Mouse (Mus musculus) brain, embryonic 14.5 days (tissue): Measurements from ENCODE around the gene Slc12a8. TPM values are rescaled to one million over a fixed set of nuclear protein-coding genes. Genes with fewer than 3 reads are reported as not detected.
A peak's percentile ranks its signal among the peaks of the same experiment; 100 is the strongest.

ENCODE experiments used
- DNase-seq: peaks from one replicate; pipeline ENCODE4 v3.0.0-alpha.2; 2011; ENCODE audit warnings: low read depth
- CTCF ChIP-seq: fragments of 200-500 bp; IDR thresholded peaks from 2 replicates; pipeline ENCODE4 v1.5.1; 2012; ENCODE audit warnings: inconsistent platforms, mild to moderate bottlenecking, moderate library complexity, borderline replicate concordance; ENCODE audit not compliant: insufficient read depth, insufficient read length; ENCODE audit errors: extremely low read depth
- POLR2A ChIP-seq: fragments of 200-500 bp; IDR thresholded peaks from 2 replicates; pipeline ENCODE4 v1.6.1; 2012; ENCODE audit warnings: mild to moderate bottlenecking, inconsistent platforms, borderline replicate concordance; ENCODE audit not compliant: poor library complexity, insufficient read depth, insufficient read length, severe bottlenecking; ENCODE audit errors: extremely low read depth
- polyA plus RNA-seq: library from polyadenylated mRNA; depleted of rRNA; stranded (reverse); fragments of >200 nt; gene quantifications from 2 replicates; pipeline ENCODE4 v1.2.3, GENCODE M21; 2012

The Slc12a8 gene
- polyA plus RNA-seq, 1 experiment = 0.75 TPM

DNA sequence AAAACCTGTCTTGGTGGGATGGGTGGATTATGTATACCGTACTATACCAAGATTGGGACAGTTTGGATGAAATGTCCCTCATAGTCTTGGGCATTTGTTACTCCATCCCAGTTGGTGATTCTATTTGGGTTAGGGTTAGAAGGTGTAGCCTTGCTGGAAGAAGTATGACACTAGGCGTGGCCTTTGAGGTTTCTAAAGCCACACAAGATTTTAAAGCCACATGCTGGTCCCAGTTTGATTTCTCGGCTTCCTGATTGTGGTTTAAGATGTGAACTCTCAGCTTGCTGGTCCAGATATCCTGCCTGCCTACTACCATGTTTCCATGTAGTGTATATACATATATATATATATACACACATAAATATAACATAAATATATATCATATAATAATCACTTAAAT, 140.1 kb downstream of the Slc12a8 start:
- no peak for TF ChIP-seq CTCF
- TF ChIP-seq POLR2A = no peak
- DNase-seq = no peak

GRCm38 (mm10) chr16:33658121-33658520, 141.0 kb downstream of the Slc12a8 start:
- DNase-seq = no peak
- no peak for TF ChIP-seq POLR2A
- TF ChIP-seq CTCF = no peak

DNA sequence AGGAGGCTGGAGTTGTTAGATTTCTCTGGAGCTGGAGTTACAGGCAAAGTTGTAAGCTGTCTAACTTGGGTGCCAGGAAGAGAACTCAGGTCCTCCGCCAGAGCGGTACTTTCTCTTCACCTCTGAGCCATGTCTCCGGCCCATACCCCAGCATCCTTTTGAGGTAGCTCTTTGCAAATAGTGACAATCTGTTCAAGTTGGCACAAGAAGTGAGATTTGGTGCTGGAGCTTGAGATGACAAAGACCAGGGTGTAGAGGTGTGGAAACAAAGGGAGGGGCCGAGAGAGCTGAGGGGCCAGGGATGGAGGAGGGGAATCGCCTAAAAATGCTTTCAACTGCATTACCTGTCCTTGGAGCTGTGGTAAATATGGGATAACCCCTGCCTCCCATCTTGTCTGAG, 142.4 kb downstream of the Slc12a8 start:
- TF ChIP-seq CTCF (no peak), POLR2A (no peak)

DNA sequence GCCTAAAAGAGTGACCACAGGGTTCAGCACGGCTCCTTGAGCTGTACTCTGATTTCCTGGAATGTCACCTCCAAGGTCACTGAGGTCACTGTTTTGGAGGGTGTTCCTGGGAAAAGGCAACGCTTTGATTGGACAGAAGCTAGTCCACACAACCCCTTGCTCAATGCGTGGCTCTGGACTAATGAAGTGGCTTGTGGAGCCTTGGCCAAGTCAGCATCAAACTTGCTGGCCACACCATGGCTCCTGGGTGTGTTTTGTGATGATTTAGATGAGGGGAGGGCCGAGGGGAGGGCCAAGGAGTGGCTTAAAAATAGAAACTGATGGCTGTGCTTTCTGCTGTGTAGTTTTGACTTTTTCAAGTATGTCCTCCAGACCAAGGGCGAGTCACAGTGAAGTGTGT, 143.0 kb downstream of the Slc12a8 start:
- TF ChIP-seq CTCF (no peak), POLR2A (no peak)
- DNase-seq = no peak

More for the DNA sequence above, 142.4 kb downstream of the Slc12a8 start:
- DNase-seq = no peak

DNA sequence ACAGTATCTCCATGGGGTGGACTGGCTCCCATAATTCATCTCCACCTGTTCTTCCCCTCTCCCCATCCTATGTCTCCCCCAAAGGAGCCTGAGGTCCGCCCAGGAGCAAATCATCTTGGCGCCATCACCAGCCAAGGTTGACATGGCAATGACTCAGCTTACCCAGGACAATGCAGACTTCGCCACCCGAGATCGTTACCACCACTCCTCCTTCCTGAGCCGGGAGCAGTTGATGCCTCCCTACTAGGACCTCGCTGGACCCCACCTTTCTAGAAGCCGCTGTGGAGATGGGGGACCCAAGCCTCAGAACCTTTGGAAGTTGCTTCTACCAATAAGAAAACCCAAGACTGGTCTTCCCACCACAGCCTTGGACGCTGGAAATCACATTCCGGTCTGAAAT, 145.7 kb downstream of the Slc12a8 start:
- TF ChIP-seq POLR2A (no peak), CTCF (no peak)
- DNase-seq = no peak

GRCm38 (mm10) chr16:33666226-33666625, 149.1 kb downstream of the Slc12a8 start:
- no peak for TF ChIP-seq POLR2A
- no peak for TF ChIP-seq CTCF
- no peak for DNase-seq

GRCm38 (mm10) chr16:33666985-33667538, 149.9 kb downstream of the Slc12a8 start:
- TF ChIP-seq CTCF = no peak
- no peak for DNase-seq

GRCm38 (mm10) chr16:33668448-33668847, 151.3 kb downstream of the Slc12a8 start:
- TF ChIP-seq POLR2A (no peak), CTCF (no peak)
- no peak for DNase-seq

GRCm38 (mm10) chr16:33669072-33669471, 151.9 kb downstream of the Slc12a8 start:
- no peak for TF ChIP-seq POLR2A
- TF ChIP-seq CTCF = no peak
- no peak for DNase-seq

DNA sequence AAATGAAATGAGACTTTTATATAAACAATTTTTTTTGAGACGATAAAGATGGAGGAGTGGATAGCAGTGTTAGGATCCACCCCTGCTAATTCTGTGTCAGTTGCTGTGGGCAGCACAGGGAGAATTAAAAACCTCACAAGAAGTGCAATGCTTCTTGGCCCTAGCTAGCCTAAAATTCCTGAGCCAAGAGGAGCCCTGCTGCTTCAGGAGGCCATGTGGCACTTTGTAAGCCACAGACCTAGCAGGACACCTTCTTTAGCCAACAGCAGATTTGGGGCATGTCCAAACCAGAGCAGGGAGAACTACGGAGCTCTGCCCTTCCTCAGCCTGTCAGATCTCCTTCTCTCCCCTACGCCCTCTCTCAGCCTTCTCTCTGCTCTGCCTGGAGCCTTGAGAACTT, 153.2 kb downstream of the Slc12a8 start:
- no peak for DNase-seq
- TF ChIP-seq POLR2A (no peak), CTCF (no peak)

DNA sequence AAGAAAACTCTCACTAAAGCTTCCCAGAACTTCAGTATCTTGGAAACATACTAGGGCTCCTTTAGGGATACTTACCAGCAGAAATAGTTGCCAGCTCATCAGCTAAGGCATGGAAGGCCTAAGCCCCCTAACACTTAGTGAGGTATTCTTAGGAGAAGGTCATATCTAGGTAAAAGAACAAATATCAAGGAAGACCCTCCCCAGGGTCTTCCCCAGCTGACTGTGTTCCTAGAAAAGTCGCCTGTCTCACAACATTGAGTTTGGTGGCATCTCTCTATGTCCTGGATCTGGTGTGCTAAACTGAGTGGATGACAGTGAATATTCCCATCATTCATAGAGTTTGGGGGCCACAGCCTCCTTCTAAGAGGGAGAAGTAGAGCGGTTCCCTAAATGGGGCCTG, 153.8 kb downstream of the Slc12a8 start:
- no peak for TF ChIP-seq CTCF
- no peak for TF ChIP-seq POLR2A
- no peak for DNase-seq

GRCm38 (mm10) chr16:33672188-33672587, 155.1 kb downstream of the Slc12a8 start:
- TF ChIP-seq CTCF (no peak), POLR2A (no peak)
- DNase-seq = no peak

DNA sequence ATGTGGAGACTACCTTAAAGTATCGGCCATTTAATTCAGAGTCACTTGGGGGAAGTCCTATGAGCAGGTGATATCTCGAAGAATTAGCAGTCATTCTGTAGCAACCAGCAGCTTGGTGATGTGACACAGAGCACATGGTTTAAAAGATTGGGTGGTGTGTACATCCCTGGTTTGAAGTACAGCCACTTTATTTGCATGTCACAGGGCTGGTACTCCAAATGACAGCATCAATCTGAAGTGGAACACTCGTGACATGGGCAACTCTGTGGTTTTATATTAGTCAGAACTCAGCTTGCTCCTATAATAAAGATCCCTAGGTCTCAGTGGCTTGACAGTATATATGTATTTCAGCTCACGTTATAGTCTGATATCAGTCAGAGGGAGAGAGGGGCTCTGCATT, 155.5 kb downstream of the Slc12a8 start:
- DNase-seq = no peak
- TF ChIP-seq POLR2A = no peak
- no peak for TF ChIP-seq CTCF

DNA sequence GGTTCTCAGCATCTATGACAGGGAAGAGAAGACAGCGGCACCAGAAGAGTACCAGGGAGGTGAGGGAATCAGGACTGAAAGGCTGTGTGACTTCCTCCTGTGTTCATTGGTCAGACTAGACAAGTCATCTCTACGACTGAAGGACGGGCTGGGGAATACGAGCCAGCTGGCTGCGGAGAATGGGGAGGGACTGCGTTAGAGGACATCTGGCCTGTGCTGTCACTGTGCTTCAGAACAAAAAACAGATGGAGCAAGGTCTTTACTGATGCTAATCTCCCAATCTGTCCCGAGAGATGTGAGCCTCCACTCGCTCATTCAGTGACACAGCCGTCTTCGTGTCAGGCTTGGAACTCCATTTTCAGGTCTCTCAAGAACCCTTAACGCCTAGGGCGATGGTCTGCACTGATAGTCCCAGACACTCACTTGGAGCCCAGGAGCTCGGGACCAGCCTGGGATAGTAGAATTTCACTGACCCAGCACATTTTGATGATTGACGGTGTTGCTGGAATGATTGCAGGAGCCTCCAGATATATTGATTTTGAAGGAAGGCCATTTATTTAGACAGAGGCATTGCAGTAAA, 156.5 kb downstream of the Slc12a8 start:
- peak; percentile 84 for DNase-seq

DNA sequence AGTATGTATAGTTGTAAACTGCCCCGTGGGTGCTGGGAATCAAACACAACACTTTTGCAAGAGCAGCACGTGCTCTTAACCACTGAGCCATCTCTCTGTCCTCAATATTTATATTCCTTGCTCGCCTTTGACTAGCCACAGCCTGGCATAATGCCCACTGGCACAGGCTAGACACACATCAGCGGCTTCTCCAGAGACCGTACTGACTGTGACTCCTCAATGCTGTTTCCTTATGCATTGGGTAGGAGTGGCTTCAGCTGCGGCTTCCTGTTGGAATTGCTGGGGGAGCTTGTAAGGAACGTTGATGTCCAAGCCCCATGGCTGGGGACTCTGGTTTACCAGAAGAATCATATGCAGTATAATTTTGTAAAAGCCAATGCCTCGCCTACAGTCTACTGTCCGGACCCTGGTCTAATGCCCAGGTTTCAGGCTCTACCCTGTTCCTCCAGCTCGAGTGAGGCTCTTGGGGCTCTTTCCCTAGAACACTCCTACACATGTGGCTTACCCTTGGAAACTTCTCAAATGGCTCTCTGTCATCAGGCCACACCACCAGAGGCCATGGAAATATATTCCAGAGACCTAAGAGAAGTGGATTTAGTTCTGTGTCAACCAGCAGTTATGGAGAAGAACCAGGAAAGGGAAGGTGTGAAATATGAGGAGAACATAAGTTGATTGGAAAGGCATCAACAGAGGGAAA, 158.2 kb downstream of the Slc12a8 start:
- DNase-seq = no peak
- no peak for TF ChIP-seq CTCF
- no peak for TF ChIP-seq POLR2A

More for the DNA sequence above, 156.5 kb downstream of the Slc12a8 start:
- TF ChIP-seq CTCF (no peak), POLR2A (no peak)

GRCm38 (mm10) chr16:33675848-33676184, 158.7 kb downstream of the Slc12a8 start:
- DNase-seq = no peak

More at GRCm38 (mm10) chr16:33675848-33676184, 158.7 kb downstream of the Slc12a8 start:
- no peak for TF ChIP-seq CTCF
- TF ChIP-seq POLR2A = no peak
